Mouse (Mus musculus): ENCODE results near the gene Tagln2. TPM values are rescaled to one million over a fixed set of nuclear protein-coding genes. Genes with fewer than 3 reads are reported as not detected.

Gene Tagln2
- polyA plus RNA-seq, 1 experiment from 2014 or later = 56.7 TPM

- no peak overlapping the region for H3K27ac ChIP-seq (replicated peaks; ENCODE audit: low read depth, low read length)
- no peak for DNase-seq (ENCODE audit: low spot score)
- no peak for ATAC-seq (replicated peaks; ENCODE audit: insufficient number of reproducible peaks, low FRiP score, low TSS enrichment, low read depth)
- no peaks in the 10 kb centered on the region for H3K27me3 ChIP-seq (ENCODE audit: control insufficient read depth, insufficient read depth, low read length)
- no peak overlapping the region for H3K9ac ChIP-seq (replicated peaks; ENCODE audit: low read length)
- no peaks in the 10 kb centered on the region for H3K36me3 ChIP-seq (replicated peaks; ENCODE audit: control insufficient read depth, insufficient read depth, low read depth, low read length)
- H3K9me3 ChIP-seq (replicated peaks; ENCODE audit: control insufficient read depth, low read length) = no peaks in the 10 kb centered on the region
- H3K4me2 ChIP-seq (ENCODE audit: low read depth, low read length) = no peak overlapping the region; the same call in 1 of the 2 replicates
- no peak overlapping the region for H3K4me3 ChIP-seq (ENCODE audit: low read depth, low read length)
- H3K4me1 ChIP-seq (ENCODE audit: control insufficient read depth, insufficient read depth, low read length) = no peaks in the 10 kb centered on the region
- WGBS = 75% methylated on average over 23 of the region's 23 CpGs
Observed at GRCm38 (mm10) chr1:172526380-172527081, 26.7 kb downstream of the Tagln2 start.

DNA sequence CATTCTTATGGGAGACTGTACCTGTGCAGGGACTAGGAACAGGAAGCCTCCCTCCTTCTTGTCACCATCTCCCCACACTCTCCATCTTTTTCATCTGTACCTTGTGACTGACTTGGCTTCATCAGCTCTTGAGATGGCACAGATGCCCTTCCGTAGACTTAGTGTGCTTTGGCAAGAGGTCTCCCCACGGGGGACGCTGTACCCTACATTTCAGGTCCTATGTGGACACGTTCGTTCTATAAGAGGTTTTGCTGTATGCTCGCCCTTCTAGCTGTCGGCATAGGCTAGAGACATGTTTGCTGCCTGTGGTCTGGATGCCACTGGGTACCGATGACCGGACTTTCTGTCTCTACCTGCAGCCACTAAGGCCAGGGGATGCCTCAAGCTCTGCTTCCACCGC is 27.6 kb downstream of the Tagln2 start:
- Histone ChIP-seq H3K9me3 (replicated peaks; ENCODE audit: control insufficient read depth, low read length) (no peaks in the 10 kb centered on the region), H3K4me2 (ENCODE audit: low read depth, low read length) (no peak overlapping the region), H3K27ac (replicated peaks; ENCODE audit: low read depth, low read length) (no peak overlapping the region), H3K4me1 (ENCODE audit: control insufficient read depth, insufficient read depth, low read length) (no peaks in the 10 kb centered on the region), H3K27me3 (ENCODE audit: control insufficient read depth, insufficient read depth, low read length) (no peaks in the 10 kb centered on the region), H3K4me3 (ENCODE audit: low read depth, low read length) (no peak overlapping the region), H3K36me3 (replicated peaks; ENCODE audit: control insufficient read depth, insufficient read depth, low read depth, low read length) (no peaks in the 10 kb centered on the region), H3K9ac (replicated peaks; ENCODE audit: low read length) (no peak overlapping the region)
- ATAC-seq (replicated peaks; ENCODE audit: insufficient number of reproducible peaks, low FRiP score, low TSS enrichment, low read depth) (no peak), DNase-seq (ENCODE audit: low spot score) (no peak)
- 92% methylated on average over 10 of the region's 10 CpGs for WGBS

DNA sequence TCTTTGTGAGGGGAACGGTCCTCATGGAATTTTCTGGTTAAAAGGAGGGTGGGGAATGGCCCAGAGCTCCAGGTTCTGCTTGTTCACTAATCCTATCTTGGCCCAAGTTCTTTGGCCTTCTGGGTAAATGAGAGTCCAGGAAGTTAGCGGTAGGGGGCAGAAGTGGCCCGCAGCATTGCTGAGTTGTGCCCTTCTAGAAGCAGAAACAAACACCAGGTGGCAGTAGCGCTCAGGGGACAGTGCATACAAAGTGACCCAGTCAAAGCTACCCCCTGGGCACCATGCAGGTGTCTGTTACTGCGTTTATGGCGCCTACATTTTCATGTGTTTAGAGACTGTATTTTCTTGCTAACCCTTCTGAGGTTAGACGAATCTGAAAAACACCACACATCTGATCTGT is 28.9 kb downstream of the Tagln2 start:
- H3K27me3 ChIP-seq (ENCODE audit: control insufficient read depth, insufficient read depth, low read length) = no peaks in the 10 kb centered on the region

DNA sequence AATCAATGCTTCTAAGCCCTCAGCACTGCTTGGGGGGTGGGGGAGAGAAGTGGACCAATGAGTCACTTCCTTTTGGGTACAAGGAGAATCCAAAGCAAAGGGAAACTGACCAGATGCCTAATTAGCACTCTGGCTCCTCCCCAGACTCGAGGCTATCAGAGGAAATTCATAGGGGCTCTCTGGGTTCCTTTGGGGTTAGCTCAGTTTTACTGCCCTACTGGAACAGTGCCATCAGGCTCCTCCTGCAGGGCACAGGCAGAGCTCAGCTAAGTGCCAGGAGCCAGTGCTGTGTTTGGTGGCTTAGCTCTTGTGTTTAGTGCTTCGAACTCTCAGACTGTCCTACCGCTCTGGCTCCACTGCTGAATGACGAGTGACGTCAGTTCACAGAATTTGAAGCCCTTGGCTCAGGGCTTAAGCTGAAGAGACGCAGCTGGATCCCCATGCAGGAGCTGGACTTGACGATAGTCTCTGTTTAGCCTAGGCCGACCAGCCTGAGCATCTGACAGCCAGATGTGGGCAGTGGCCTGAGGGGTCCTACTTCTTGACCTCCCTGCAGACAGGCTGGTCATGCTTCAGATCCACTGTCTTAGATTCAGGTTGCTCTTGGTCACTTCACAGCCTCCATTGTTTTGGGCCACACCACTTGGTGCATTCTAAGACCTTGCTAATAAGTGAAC is 30.8 kb downstream of the Tagln2 start:
- Histone ChIP-seq H3K4me3 (ENCODE audit: low read depth, low read length) (no peak overlapping the region), H3K36me3 (replicated peaks; ENCODE audit: control insufficient read depth, insufficient read depth, low read depth, low read length) (no peaks in the 10 kb centered on the region), H3K9me3 (replicated peaks; ENCODE audit: control insufficient read depth, low read length) (no peaks in the 10 kb centered on the region), H3K9ac (replicated peaks; ENCODE audit: low read length) (no peak overlapping the region), H3K27ac (replicated peaks; ENCODE audit: low read depth, low read length) (no peak overlapping the region), H3K4me2 (ENCODE audit: low read depth, low read length) (no peak overlapping the region), H3K4me1 (ENCODE audit: control insufficient read depth, insufficient read depth, low read length) (no peaks in the 10 kb centered on the region), H3K27me3 (ENCODE audit: control insufficient read depth, insufficient read depth, low read length) (no peaks in the 10 kb centered on the region)
- DNase-seq (ENCODE audit: low spot score) (no peak), ATAC-seq (replicated peaks; ENCODE audit: insufficient number of reproducible peaks, low FRiP score, low TSS enrichment, low read depth) (peak; percentile 8; the same call in 1 of the 2 replicates)
- 8% methylated on average over 8 of the region's 8 CpGs for whole genome bisulfite sequencing

More for the DNA sequence above, 28.9 kb downstream of the Tagln2 start:
- 6% methylated on average over 7 of the region's 7 CpGs for WGBS
- ATAC-seq (replicated peaks; ENCODE audit: insufficient number of reproducible peaks, low FRiP score, low TSS enrichment, low read depth) = peak; percentile 29; the same call in 1 of the 2 replicates
- H3K4me1 ChIP-seq (ENCODE audit: control insufficient read depth, insufficient read depth, low read length) = no peaks in the 10 kb centered on the region
- DNase-seq (ENCODE audit: low spot score) = peak; percentile 90
- H3K9me3 ChIP-seq (replicated peaks; ENCODE audit: control insufficient read depth, low read length) = no peaks in the 10 kb centered on the region
- H3K9ac ChIP-seq (replicated peaks; ENCODE audit: low read length) = no peak overlapping the region
- no peak overlapping the region for H3K4me2 ChIP-seq (ENCODE audit: low read depth, low read length)
- H3K36me3 ChIP-seq (replicated peaks; ENCODE audit: control insufficient read depth, insufficient read depth, low read depth, low read length) = no peaks in the 10 kb centered on the region
- no peak overlapping the region for H3K27ac ChIP-seq (replicated peaks; ENCODE audit: low read depth, low read length)
- no peak overlapping the region for H3K4me3 ChIP-seq (ENCODE audit: low read depth, low read length)

DNA sequence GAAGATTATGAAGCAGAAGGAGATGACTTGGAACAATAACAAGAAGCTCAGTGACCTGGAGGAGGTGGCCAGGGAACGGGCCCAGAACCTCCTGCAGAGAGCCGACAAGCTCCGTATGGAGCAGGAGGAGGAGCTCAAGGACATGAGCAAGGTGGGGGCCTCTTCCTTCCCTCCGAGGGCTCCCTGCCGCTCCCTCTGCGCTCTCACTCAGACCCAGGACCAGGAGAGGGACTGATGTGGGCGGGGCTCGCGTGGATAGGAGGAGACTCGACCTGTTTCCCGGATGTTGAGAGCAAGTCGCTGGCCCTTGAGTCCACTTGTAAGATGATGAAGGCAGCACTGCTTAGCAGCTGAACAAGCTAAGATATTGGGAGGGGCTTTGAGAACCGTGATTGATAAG is 32.7 kb downstream of the Tagln2 start:
- H3K36me3 ChIP-seq (replicated peaks; ENCODE audit: control insufficient read depth, insufficient read depth, low read depth, low read length) = no peaks in the 10 kb centered on the region
- DNase-seq (ENCODE audit: low spot score) = peak; percentile 73
- no peak overlapping the region for H3K4me3 ChIP-seq (ENCODE audit: low read depth, low read length)
- H3K4me2 ChIP-seq (ENCODE audit: low read depth, low read length) = peak overlapping the region; percentile 27
- H3K4me1 ChIP-seq (ENCODE audit: control insufficient read depth, insufficient read depth, low read length) = no peaks in the 10 kb centered on the region
- no peak overlapping the region for H3K27ac ChIP-seq (replicated peaks; ENCODE audit: low read depth, low read length)
- no peaks in the 10 kb centered on the region for H3K9me3 ChIP-seq (replicated peaks; ENCODE audit: control insufficient read depth, low read length)
- peak overlapping the region; percentile 51 for H3K9ac ChIP-seq (replicated peaks; ENCODE audit: low read length)
- WGBS = 2% methylated on average over 13 of the region's 13 CpGs
- ATAC-seq (replicated peaks; ENCODE audit: insufficient number of reproducible peaks, low FRiP score, low TSS enrichment, low read depth) = peak; percentile 70
- no peaks in the 10 kb centered on the region for H3K27me3 ChIP-seq (ENCODE audit: control insufficient read depth, insufficient read depth, low read length)

GRCm38 (mm10) chr1:172535116-172535515 is 35.3 kb downstream of the Tagln2 start:
- 84% methylated on average over 16 of the region's 16 CpGs for WGBS

DNA sequence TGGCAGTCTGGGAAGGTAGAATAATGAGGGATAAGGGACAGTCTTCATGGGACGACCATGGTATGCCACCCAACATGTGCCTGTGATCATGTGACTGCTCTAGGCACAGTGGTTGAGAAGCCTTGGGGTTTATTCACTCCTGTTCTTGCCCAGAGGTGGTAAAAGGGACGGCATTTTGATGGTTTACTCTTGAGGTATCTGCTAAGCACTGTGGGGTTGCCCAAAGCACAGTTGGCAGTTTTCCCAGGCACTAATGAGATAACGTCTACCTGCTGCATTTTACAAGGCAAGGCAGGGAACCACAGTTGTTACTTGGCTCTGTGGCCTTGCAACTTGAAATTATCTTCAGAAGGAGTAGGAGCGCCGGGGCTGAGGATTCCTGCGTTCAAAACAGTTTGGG is 40.0 kb downstream of the Tagln2 start:
- H3K9ac ChIP-seq (replicated peaks; ENCODE audit: low read length) = no peak overlapping the region
- no peaks in the 10 kb centered on the region for H3K9me3 ChIP-seq (replicated peaks; ENCODE audit: control insufficient read depth, low read length)
- no peaks in the 10 kb centered on the region for H3K27me3 ChIP-seq (ENCODE audit: control insufficient read depth, insufficient read depth, low read length)
- ATAC-seq (replicated peaks; ENCODE audit: insufficient number of reproducible peaks, low FRiP score, low TSS enrichment, low read depth) (no peak), DNase-seq (ENCODE audit: low spot score) (no peak)
- no peaks in the 10 kb centered on the region for H3K36me3 ChIP-seq (replicated peaks; ENCODE audit: control insufficient read depth, insufficient read depth, low read depth, low read length)
- no peaks in the 10 kb centered on the region for H3K4me1 ChIP-seq (ENCODE audit: control insufficient read depth, insufficient read depth, low read length)
- 71% methylated on average over 6 of the region's 6 CpGs for WGBS
- H3K4me2 ChIP-seq (ENCODE audit: low read depth, low read length) = no peak overlapping the region
- H3K4me3 ChIP-seq (ENCODE audit: low read depth, low read length) = no peak overlapping the region
- no peak overlapping the region for H3K27ac ChIP-seq (replicated peaks; ENCODE audit: low read depth, low read length)

More at GRCm38 (mm10) chr1:172535116-172535515, 35.3 kb downstream of the Tagln2 start:
- H3K4me2 ChIP-seq (ENCODE audit: low read depth, low read length) = no peak overlapping the region
- no peak overlapping the region for H3K9ac ChIP-seq (replicated peaks; ENCODE audit: low read length)
- H3K9me3 ChIP-seq (replicated peaks; ENCODE audit: control insufficient read depth, low read length) = no peaks in the 10 kb centered on the region
- H3K4me1 ChIP-seq (ENCODE audit: control insufficient read depth, insufficient read depth, low read length) = no peaks in the 10 kb centered on the region
- ATAC-seq (replicated peaks; ENCODE audit: insufficient number of reproducible peaks, low FRiP score, low TSS enrichment, low read depth) (no peak), DNase-seq (ENCODE audit: low spot score) (no peak)
- no peaks in the 10 kb centered on the region for H3K36me3 ChIP-seq (replicated peaks; ENCODE audit: control insufficient read depth, insufficient read depth, low read depth, low read length)
- no peak overlapping the region for H3K27ac ChIP-seq (replicated peaks; ENCODE audit: low read depth, low read length)
- H3K27me3 ChIP-seq (ENCODE audit: control insufficient read depth, insufficient read depth, low read length) = no peaks in the 10 kb centered on the region
- no peak overlapping the region for H3K4me3 ChIP-seq (ENCODE audit: low read depth, low read length)

GRCm38 (mm10) chr1:172540283-172540820 is 40.5 kb downstream of the Tagln2 start:
- DNase-seq (ENCODE audit: low spot score) (no peak), ATAC-seq (replicated peaks; ENCODE audit: insufficient number of reproducible peaks, low FRiP score, low TSS enrichment, low read depth) (no peak)
- no peak overlapping the region for H3K27ac ChIP-seq (replicated peaks; ENCODE audit: low read depth, low read length)
- H3K4me2 ChIP-seq (ENCODE audit: low read depth, low read length) = no peak overlapping the region
- H3K27me3 ChIP-seq (ENCODE audit: control insufficient read depth, insufficient read depth, low read length) = no peaks in the 10 kb centered on the region
- H3K36me3 ChIP-seq (replicated peaks; ENCODE audit: control insufficient read depth, insufficient read depth, low read depth, low read length) = no peaks in the 10 kb centered on the region
- WGBS = 47% methylated on average over 11 of the region's 11 CpGs
- H3K9me3 ChIP-seq (replicated peaks; ENCODE audit: control insufficient read depth, low read length) = no peaks in the 10 kb centered on the region
- H3K4me3 ChIP-seq (ENCODE audit: low read depth, low read length) = no peak overlapping the region
- no peaks in the 10 kb centered on the region for H3K4me1 ChIP-seq (ENCODE audit: control insufficient read depth, insufficient read depth, low read length)
- no peak overlapping the region for H3K9ac ChIP-seq (replicated peaks; ENCODE audit: low read length)

All from embryonic facial prominence, embryonic 11.5 days (tissue).